Mouse (Mus musculus): Measurements from ENCODE around the gene Bfar.
"Not testable (repeated sequence)": the region's sequence is repeated elsewhere in the genome, so short reads cannot be mapped to it uniquely, and the experiment has no call there.

Gene Bfar

GRCm38 (mm10) chr16:13671685-13672385, at the start of gene Bfar, which contains the start of gene 3110001I22Rik:
Gene Bfar (plus strand): TSS chr16:13671858.
Gene 3110001I22Rik (plus strand): TSS chr16:13671929.
- CTCF ChIA-PET, result no interaction called here

- CTCF ChIA-PET, result no interaction called here
Observed at GRCm38 (mm10) chr16:13628345-13628744, 43.3 kb upstream of the Bfar start.

GRCm38 (mm10) chr16:13638198-13638597, 33.5 kb upstream of the Bfar start:
- CTCF ChIA-PET, result not testable (repeated sequence)

GRCm38 (mm10) chr16:13639508-13639907, 32.1 kb upstream of the Bfar start:
- CTCF ChIA-PET, result no interaction called here

- CTCF ChIA-PET, result no interaction called here
Observed at GRCm38 (mm10) chr16:13640064-13640463, 31.6 kb upstream of the Bfar start.

- CTCF ChIA-PET, result interaction anchor here (0.6 kb wide), 1 partner anchor 523 kb away, joined by 5 read pairs; no protein-coding TSS in a partner anchor
Observed at GRCm38 (mm10) chr16:13644474-13644873, 27.2 kb upstream of the Bfar start.

GRCm38 (mm10) chr16:13645930-13646329, 25.7 kb upstream of the Bfar start:
- CTCF ChIA-PET, result no interaction called here

GRCm38 (mm10) chr16:13658886-13659285, 12.8 kb upstream of the Bfar start:
- CTCF ChIA-PET, result no interaction called here

GRCm38 (mm10) chr16:13660736-13661135, 10.9 kb upstream of the Bfar start:
- CTCF ChIA-PET, result no interaction called here

- CTCF ChIA-PET, result no interaction called here
Observed at GRCm38 (mm10) chr16:13667878-13668343, 3.7 kb upstream of the Bfar start, which contains the start of gene Parn. Gene Parn (minus strand): TSS chr16:13668170.

- CTCF ChIA-PET, result no interaction called here
Observed at GRCm38 (mm10) chr16:13668402-13669108, 3.1 kb upstream of the Bfar start.

GRCm38 (mm10) chr16:13669282-13669681, 2.4 kb upstream of the Bfar start:
- CTCF ChIA-PET, result no interaction called here

- CTCF ChIA-PET, result not testable (repeated sequence)
Observed at GRCm38 (mm10) chr16:13670896-13671295, 762 bp upstream of the Bfar start.

- CTCF ChIA-PET, result no interaction called here
Observed at GRCm38 (mm10) chr16:13672386-13672898, 784 bp downstream of the Bfar start.

GRCm38 (mm10) chr16:13673114-13673513, 1.5 kb downstream of the Bfar start:
- CTCF ChIA-PET, result no interaction called here

- CTCF ChIA-PET, result no interaction called here
Observed at GRCm38 (mm10) chr16:13674511-13674910, 2.9 kb downstream of the Bfar start.

GRCm38 (mm10) chr16:13678601-13679319, 7.1 kb downstream of the Bfar start:
- CTCF ChIA-PET, result no interaction called here

- CTCF ChIA-PET, result no interaction called here
Observed at GRCm38 (mm10) chr16:13698998-13699397, 27.3 kb downstream of the Bfar start.

GRCm38 (mm10) chr16:13702184-13702583, 30.5 kb downstream of the Bfar start:
- CTCF ChIA-PET, result no interaction called here

GRCm38 (mm10) chr16:13704676-13705075, 33.0 kb downstream of the Bfar start:
- CTCF ChIA-PET, result no interaction called here

GRCm38 (mm10) chr16:13714910-13715309, 43.3 kb downstream of the Bfar start:
- CTCF ChIA-PET, result interaction anchor here (0.5 kb wide), 1 partner anchor 39 kb away, joined by 5 read pairs; no protein-coding TSS in a partner anchor

GRCm38 (mm10) chr16:13716821-13717553, 45.3 kb downstream of the Bfar start:
- CTCF ChIA-PET, result no interaction called here

Data from spleen, embryonic (tissue).